Mouse (Mus musculus): ENCODE results near the gene Arhgap25.

The Arhgap25 gene

DNA sequence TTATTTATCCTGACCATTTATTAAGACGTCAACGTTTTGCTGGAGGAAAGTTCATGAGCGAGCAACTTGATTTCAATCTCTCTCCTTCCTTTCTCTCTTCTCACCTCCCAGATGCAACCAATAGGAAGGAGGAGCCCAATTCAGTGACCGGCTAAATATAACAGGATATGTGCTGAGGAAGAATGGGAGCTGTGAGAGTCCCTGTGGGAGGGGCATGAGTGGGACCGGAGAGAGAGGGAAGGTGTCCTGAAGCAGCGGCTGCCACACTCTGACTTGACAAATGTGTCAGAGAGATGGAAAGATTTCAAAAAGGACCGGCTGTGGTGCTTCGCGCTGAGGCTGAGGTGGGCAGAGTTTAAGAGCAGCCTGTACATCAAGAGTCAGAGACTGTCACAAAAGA, 2.6 kb upstream of the Arhgap25 start:
- 38% methylated on average over 9 of the region's 9 CpGs for WGBS

DNA sequence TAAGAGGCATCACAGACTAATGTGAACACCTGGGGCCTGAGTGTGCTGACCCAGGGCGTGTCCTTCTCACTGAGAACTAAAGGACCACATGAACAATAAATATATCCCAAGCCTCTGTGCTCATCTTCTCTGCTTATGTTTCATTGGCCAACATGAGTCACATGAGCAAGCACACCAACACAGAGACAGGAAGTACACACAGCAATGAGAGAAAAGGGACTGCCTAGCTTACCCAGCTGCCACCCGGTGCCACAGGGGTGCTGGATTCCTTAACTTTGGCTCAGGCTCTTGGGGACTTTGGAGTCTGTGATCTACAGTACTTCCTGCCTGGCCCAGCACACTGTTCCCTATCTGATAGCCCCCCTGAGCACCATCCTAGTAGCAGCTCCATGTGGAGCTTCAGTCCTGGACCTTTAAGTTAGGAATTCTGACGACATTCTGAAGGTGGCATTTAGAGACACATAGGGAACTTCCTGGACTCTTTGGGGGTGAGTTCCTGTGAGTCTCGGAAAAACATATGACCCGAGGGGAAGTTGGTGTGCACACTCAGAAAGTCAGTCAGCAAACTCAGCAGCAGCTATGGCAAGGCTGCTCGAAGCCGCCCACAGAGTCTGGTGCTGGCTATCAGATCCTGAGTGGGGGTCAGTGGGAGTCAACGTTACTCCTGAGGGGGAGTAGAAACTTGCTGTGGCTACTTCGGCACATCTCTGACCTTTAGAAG, 2.0 kb upstream of the Arhgap25 start:
- 61% methylated on average over 9 of the region's 9 CpGs for WGBS

DNA sequence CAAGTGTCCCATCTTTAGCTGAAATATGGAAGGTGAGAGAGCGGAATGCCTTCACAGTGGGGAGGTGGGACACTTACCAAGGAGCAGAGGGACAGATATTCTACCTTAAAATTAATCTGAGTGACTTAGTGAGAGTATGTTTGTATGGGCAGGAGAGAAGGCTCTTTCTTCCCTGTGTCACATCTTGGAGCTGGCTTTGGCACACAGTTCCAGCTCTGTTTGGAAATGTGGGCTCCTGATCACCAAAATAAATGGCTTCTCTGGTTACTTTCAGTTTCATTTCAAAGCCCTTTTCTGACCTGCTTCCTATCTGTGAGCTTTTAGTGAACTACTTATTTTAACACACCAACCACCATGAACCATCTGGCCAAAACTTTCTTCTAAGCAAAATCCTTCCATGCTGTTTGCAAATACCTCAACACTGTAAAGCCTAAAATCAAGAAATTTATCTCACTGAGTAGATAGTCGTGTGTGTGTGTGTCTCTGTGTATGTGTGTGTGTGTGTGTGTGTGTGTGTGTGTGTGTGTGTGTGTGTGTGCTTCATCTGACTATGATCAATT, 1.5 kb downstream of the Arhgap25 start:
- 75% methylated on average over 2 of the region's 2 CpGs for WGBS

DNA sequence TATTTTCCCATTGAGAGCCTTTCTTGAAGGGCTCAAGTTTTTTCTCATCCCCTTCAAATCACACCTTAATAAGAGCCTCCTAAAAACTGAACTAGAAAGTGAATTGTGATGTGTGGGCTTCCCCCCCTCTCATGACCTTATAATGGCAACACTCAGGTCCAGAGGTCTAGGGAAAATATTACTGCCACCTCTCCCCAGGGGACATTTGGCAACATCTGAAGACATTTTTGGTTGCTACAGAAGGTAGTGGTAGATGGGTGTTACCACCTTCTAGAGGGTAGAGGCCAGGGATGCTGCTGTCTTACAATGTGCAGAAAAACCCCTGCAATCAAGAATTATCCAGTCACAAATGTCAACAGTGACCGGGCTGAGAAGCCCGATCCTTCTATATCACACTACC, 2.7 kb downstream of the Arhgap25 start:
- WGBS = 89% methylated on average over 2 of the region's 2 CpGs

DNA sequence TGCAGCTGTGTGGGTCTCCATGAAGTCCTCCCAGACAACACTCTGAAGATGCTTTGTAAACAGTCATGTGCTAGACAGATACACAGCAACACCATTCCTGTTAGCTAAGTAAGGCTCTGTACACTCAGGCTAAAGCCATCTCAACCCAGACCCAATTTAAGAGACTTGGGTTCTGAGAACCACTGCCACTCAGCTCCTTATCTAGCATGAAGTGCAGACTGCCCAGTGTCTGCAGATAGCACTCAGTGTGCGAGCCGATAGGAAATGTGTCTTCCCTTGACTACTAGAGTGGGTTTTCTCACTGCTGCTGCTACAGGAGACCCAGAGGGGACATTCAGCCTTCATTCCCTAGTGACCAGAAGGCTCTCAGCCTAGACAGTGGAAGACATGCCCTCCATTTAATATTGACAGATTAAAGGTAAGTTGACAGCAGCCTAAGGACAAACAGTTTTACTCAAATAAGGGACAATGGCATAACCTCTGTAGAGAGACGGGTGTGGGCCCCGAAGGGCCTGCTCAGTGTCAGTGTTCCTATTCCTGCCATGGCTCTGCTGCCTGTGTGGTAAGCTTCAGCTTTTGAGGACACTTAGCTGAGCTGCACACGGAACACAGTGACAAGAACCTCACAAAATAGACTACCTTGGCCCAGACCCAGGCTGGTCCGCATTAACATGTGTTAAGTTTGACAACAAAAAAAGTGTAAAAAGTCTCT, 5.1 kb downstream of the Arhgap25 start:
- WGBS = 71% methylated on average over 6 of the region's 6 CpGs

DNA sequence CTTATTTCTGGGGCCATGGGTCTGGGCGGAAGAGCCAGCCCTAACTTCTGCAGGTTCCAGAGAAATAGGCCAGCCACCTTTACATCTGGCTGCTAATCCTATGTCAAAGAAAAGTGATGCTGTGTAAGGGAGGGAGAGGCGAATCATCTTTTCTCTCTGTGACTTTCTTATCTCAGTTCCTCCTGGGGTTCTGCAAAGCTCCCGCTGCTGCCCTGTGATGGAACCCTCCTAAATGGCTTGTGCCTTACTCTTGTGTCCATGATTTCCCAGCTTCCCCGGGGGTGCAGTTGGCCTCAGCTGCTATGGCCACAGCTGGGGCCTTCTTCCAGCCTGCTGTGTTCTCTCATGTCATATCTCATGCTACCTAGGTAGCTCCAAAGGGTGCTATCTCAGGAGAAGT, 5.7 kb downstream of the Arhgap25 start:
- WGBS = 88% methylated on average over 4 of the region's 4 CpGs

DNA sequence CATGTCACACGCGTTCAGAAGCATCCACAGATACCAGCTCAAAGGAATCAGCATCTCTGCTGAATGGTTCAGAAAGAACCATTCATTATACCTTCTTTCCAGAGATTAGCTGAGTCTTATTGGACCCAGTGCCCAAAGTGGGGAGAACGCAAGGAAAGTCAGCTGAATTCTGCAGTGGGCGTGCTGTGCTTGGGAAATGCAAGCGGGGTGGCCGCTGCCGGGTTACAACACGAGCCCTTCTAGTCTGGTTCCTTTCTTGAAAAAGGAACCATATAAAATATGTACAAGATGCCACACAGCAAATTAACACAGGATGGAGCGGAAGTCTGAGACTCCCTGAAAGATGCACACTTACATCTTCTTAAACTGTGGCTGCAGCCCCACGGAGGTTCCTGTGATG, 7.9 kb downstream of the Arhgap25 start:
- WGBS = 74% methylated on average over 10 of the region's 10 CpGs

DNA sequence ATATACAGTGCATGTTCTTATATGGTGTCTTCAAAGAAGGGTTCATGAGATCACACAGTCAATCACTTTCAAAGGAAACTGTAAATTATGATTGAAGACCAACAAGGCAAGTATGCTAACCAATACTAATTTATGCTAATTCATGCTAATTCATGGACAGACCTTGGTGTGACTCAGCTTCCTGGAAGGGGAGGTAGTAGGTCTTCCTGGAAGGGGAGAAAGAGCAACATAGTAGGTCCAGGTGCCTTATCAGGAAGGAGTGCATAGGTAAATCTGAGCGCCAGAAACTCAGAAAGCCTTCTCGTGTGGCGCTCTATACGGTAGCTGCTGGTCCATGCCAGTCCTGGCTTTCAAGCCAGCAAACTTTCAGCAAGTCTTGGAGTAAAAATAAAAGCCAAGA, 8.8 kb downstream of the Arhgap25 start:
- 83% methylated on average over 4 of the region's 4 CpGs for whole genome bisulfite sequencing

DNA sequence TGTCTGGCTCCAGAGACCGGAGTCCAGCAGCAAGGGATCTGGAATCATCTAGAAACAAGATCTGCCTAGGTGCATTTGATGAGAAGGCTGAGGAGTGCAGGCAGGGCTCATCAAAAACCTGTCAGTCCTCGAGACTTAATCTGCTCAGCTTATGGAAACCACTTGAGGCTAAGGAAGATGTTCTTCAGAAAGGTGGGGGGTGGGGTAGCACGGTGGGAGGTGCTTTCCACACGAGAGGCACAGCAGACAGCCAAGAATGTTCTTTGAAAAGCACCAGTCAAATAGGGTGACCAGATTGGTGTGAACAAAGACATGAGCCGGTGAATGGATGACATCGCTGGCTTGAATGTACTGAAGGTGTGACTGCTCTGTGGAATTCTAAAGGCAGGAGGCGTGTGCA, 9.3 kb downstream of the Arhgap25 start:
- 58% methylated on average over 7 of the region's 7 CpGs for WGBS

DNA sequence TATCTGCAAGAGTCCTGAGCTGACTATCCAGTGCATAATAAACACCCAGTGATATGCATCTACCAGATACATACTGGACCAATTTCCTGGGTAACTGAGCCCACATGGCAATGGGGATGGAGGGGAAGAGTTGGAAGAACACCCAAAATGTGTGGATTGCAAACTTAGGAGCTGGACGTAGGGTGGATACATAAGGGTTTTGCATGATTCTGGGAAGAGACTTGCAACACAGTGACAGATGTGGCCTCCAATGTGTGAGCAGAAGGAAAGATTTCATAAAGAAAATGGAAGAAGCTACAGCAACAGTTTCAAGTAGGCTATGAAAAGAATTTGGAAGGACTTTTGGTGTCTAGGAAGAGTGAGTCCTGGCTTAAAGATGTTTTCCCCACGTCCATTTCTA, 10.0 kb downstream of the Arhgap25 start:
- WGBS = 62% methylated on average over 2 of the region's 2 CpGs

DNA sequence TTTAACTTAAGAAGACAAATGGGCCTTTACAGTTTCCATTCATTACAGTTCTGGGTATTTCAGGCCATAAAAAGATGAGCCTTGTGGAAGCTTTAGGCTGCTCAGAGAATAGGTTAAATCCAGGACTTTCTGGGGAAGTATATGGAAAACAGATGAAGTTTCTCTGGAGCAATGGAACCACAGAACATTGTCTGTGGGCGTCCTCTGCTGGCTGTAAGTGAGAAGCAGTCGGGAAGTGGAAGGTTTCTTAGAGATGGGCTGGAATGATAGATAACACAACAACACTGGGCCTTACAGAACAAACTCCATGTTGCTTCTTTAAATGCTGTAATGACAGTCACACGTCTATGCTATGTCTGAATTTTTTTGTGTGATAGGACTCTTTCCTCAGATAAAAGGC, 10.8 kb downstream of the Arhgap25 start:
- 16% methylated on average over 3 of the region's 3 CpGs for WGBS

DNA sequence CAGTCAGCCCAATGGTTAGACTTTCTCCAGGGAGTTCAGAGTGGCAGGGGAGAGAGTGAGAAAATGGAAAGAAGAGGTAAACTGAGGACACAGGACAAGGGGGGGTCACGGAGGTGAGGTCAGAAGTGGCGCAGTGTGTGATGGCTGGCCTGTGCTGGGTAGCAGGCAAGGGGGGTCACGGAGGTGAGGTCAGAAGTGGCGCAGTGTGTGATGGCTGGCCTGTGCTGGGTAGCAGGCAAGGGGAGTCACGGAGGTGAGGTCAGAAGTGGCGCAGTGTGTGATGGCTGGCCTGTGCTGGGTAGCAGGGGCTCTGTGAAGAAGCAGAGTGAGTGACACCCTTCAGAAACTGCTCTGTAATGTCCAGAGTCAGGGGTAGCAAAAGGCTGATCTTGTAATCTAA, 11.4 kb downstream of the Arhgap25 start:
- WGBS = 88% methylated on average over 6 of the region's 6 CpGs

DNA sequence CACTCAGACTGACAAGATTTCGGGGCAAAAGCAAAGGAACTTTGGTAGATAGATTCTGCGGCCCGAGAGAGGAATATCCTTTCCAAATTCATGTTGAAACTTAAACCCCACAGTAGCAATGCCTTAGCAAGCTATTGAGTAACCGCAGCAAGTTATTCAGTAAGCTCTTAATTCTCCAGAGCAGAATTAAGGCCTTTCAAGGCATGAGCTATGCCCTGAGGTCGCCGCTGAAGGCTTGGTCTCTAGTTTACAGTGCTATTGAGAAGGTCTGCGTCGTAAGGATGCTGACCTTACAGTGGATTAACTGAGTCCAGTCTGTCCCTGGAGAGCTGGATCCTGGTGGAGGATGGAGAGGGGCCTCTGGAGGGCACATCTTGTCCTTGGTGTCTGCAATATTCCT, 12.5 kb downstream of the Arhgap25 start:
- 93% methylated on average over 8 of the region's 8 CpGs for WGBS

DNA sequence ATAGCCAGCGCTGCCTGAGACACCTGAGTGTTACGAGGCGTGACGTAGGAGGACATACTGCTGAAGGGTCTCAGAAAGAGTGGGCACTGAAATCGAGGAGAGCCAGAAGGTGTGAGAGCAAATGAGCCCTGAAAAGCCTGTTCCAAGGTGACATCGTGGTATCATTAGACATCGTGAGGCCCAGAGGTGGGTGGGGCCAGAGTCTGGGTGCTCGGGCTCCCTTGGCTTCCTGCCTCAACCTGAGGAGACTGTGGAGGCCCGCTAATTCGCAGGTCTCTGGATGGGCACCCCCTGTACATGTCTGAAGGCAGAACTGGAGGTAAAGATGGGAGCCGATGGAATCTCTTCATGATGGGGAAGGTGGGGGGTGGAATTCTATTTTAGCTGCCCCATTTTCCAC, 13.2 kb downstream of the Arhgap25 start:
- WGBS = 72% methylated on average over 11 of the region's 11 CpGs

DNA sequence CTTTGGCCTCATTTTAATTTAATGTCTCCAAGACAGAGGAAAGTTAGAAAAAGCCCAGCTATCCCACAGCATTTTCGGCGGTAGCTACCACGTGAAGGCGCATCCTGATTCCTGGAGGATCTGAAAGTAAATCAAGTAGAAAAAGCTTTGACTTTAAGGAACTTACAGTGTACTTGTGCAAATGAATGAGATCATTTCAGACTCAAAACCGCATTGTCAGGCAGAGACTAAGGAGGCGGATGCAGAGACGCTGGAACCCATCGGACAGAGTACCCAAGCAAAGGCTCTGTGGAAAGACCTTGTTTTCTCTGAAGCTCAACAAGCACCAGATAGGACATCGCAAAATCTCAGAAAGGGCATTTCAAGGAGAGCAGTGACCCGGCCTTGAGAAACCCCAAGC, 14.4 kb downstream of the Arhgap25 start:
- WGBS = 74% methylated on average over 10 of the region's 10 CpGs

DNA sequence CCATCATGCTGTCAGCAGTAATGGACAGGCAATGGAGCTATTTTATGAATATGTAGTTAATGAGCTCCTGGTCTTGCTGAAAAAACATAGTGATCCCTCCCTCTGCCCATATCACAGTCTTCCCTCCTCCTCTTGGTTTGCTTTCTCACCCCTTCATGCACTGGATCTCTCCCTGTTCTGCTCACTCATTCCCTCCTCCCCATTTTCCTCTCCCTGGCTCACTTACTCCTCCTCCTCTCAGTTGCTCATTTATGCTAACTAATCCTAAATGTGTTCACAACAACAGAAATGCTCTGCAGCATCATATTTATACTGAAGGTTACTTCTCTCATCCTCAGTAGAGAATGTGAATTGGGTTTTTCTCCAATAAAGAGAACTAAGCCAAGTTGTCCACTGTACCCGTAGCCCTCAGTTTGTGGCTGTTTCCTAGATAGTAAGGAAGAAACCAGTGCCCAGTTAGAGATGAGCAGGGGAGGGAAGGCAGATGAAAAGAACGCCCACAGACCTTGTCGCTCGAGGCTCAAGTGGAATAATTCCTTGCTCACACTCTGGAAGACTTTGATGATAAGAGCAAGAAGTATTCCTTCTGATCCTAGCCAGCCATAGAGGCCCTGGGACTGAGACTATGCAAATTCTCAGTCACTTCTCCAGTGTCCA, 15.2 kb downstream of the Arhgap25 start:
- 59% methylated on average over 4 of the region's 4 CpGs for WGBS

DNA sequence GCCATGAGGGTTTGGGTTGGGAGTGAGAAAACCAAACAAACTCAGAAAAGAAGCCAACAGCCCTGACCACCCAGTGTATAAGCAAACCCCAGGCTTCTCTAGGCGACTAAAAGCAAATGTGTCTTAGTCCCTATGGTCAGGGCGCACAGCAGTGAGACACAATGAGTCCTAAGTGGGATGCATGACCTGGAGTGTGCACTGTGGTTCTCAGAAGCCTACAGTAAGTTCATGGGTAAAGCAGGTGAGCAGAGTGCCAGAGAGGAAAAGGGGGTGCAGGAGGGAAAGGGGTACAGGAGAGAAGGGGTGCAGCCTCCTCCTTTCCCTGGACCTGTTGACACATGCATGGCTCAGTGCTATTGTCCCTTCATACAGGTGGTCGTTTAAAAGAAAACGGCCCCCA, 18.7 kb downstream of the Arhgap25 start:
- WGBS = 87% methylated on average over 4 of the region's 4 CpGs

DNA sequence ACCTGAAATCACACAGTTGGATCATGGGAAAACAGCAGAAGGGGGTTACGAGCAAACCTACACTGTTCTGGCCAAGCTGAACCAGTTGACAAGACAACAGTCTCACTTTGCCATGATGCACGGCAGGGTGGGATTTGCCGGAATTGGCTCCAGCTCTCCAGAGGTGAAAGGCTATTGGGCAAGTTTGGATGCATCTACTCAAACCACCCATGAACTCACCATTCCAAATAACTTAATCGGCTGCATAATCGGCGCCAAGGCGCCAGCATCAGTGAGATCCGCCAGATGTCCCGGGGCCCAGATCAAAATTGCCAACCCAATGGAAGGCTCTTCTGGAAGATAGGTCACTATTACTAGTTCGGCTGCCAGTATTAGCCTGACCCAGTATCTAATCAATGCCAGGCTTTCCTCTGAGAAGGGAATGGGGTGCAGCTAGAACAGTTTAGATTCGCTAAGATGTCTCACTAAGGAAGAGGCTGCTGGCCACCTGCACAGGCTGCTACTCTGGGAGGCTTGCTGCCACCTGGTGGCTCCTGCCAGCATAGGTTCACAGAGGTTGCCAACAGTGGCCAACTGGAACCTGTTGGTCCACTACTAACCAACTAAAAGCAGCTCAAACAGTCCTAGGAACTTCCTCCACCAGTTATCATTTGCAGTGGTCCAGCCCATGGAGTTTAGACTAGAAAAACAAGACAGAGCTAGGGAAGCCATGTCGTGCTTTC, 19.9 kb downstream of the Arhgap25 start:
- WGBS = 72% methylated on average over 12 of the region's 12 CpGs

DNA sequence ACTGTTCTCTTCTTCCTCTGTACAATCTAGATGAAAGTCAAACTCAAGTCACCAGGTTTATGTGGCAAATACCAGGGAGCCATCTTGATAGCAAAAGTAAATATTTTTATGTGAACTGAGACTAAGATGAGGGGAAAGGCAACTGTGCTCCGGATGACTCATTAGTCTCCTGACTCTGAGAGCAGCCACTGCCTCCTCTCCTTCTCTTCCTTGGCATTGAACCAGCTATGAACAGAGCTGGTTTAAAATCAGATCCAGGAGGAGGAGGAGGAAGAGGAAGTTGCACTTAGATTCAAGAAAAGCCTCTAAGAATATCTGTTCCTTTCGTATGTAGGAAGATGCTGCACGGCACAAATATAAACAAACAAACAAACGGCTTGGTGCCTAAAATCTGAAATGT, 22.1 kb downstream of the Arhgap25 start:
- WGBS = 19% methylated on average over 4 of the region's 4 CpGs

DNA sequence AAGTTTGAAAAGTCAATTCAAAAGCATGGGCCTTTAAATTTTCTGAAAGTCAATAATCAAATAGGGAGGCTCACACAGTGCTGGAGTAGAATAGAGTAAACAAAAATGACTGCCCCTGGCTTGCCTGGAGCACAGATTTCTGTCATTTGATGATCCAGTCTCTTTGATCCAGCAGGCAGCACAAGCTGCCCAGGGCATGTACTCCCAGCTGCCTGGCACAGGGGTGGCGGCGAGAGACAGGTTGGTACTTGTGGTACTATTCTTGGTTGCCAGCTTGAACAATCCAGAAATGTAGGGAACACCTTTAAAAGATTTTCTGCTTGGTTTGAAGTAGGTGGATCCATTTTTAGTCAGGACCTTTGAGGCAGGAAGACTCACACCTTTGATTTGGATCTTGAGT, 23.3 kb downstream of the Arhgap25 start:
- WGBS = 83% methylated on average over 2 of the region's 2 CpGs

DNA sequence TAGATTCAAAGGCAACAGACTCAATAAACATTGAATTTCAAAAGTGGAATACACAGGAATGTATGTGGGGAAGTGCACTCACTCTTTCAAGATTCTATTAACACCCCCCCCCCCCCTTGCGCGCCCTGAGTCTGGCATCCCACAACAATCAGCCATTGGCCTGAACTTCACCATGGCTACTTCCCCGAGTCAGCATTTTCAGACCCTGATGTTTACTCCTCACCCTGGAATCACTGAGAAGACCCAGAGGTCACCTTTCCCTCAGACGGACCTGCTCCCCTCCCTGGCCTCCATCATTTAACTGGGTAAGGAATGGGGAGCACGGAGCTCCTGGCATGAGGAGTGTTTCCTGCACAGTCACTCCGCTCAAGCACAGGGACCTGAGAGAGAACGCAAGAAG, 28.2 kb downstream of the Arhgap25 start:
- WGBS = 79% methylated on average over 7 of the region's 7 CpGs

DNA sequence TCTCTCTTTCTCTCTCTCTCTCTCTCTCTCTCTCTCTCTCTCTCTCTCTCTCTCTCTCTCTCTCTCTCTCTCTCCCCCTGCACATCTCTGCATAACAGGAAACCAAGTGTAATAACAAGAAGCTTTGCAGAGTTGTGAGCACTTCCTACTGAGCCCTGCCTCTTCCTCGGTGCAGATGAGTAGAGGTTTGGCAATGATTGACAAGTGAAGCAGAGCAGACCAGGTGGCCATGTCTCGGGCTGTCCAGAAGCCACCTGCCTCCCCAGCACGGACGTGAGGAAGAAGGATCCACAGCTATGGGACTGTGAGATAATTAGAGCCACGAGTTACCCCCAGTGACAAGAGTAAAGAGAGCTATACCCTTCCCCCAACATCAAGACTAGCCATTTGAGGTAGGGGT, 29.1 kb downstream of the Arhgap25 start:
- 70% methylated on average over 5 of the region's 5 CpGs for WGBS

Measured in cerebral cortex, adult 2 months (tissue).